Mouse (Mus musculus): ENCODE data around the gene Rsph9. TPM values are rescaled to one million over a fixed set of nuclear protein-coding genes. Genes with fewer than 3 reads are reported as not detected.

Rsph9 gene
- polyA plus RNA-seq, 1 experiment = 2.6 TPM

GRCm38 (mm10) chr17:46098525-46098924 lies 45.5 kb downstream of the Rsph9 start:
- no peak for TF ChIP-seq CTCF (IDR thresholded peaks at IDR 0.05; ENCODE audit: borderline replicate concordance, control insufficient read depth, extremely low read depth, insufficient read depth, low read length, poor library complexity)
- no peak for TF ChIP-seq POLR2A (IDR thresholded peaks at IDR 0.05; ENCODE audit: control insufficient read depth, extremely low read depth, insufficient read depth, low read length, poor library complexity)
- Histone ChIP-seq H3K27ac (ENCODE audit: control insufficient read depth, insufficient read depth, low read length) (no peak overlapping the region), H3K27me3 (ENCODE audit: control insufficient read depth, insufficient read depth, low read length) (no peaks in the 10 kb centered on the region), H3K4me1 (replicated peaks; ENCODE audit: control insufficient read depth, insufficient read depth, low read length) (no peaks in the 10 kb centered on the region), H3K4me3 (ENCODE audit: control insufficient read depth, insufficient read depth, low read length) (no peak overlapping the region), H3K36me3 (ENCODE audit: control insufficient read depth, insufficient read depth, low read length) (no peaks in the 10 kb centered on the region)
- no peak for DNase-seq
- WGBS = 91% methylated on average over 8 of the region's 8 CpGs

- DNase-seq = peak; percentile 23
- H3K4me1 ChIP-seq (replicated peaks; ENCODE audit: control insufficient read depth, insufficient read depth, low read length) = peaks cover 6% of the 10 kb centered on the region
- no peaks in the 10 kb centered on the region for H3K36me3 ChIP-seq (ENCODE audit: control insufficient read depth, insufficient read depth, low read length)
- TF ChIP-seq POLR2A (IDR thresholded peaks at IDR 0.05; ENCODE audit: control insufficient read depth, extremely low read depth, insufficient read depth, low read length, poor library complexity) (no peak), CTCF (IDR thresholded peaks at IDR 0.05; ENCODE audit: borderline replicate concordance, control insufficient read depth, extremely low read depth, insufficient read depth, low read length, poor library complexity) (no peak)
- WGBS = 39% methylated on average over 14 of the region's 14 CpGs
- no peaks in the 10 kb centered on the region for H3K27me3 ChIP-seq (ENCODE audit: control insufficient read depth, insufficient read depth, low read length)
- no peak overlapping the region for H3K4me3 ChIP-seq (ENCODE audit: control insufficient read depth, insufficient read depth, low read length)
- H3K27ac ChIP-seq (ENCODE audit: control insufficient read depth, insufficient read depth, low read length) = no peak overlapping the region
Measured at GRCm38 (mm10) chr17:46091899-46092298, 52.1 kb downstream of the Rsph9 start.

- Histone ChIP-seq H3K4me3 (ENCODE audit: control insufficient read depth, insufficient read depth, low read length) (no peak overlapping the region), H3K27ac (ENCODE audit: control insufficient read depth, insufficient read depth, low read length) (no peak overlapping the region), H3K27me3 (ENCODE audit: control insufficient read depth, insufficient read depth, low read length) (no peaks in the 10 kb centered on the region), H3K36me3 (ENCODE audit: control insufficient read depth, insufficient read depth, low read length) (no peaks in the 10 kb centered on the region), H3K4me1 (replicated peaks; ENCODE audit: control insufficient read depth, insufficient read depth, low read length) (peaks cover 11% of the 10 kb centered on the region)
- WGBS = 88% methylated on average over 1 of the region's 1 CpGs
- no peak for DNase-seq
- no peak for TF ChIP-seq POLR2A (IDR thresholded peaks at IDR 0.05; ENCODE audit: control insufficient read depth, extremely low read depth, insufficient read depth, low read length, poor library complexity)
- no peak for TF ChIP-seq CTCF (IDR thresholded peaks at IDR 0.05; ENCODE audit: borderline replicate concordance, control insufficient read depth, extremely low read depth, insufficient read depth, low read length, poor library complexity)
Measured at GRCm38 (mm10) chr17:46091351-46091750, 52.7 kb downstream of the Rsph9 start.

GRCm38 (mm10) chr17:46086341-46086870 lies 57.6 kb downstream of the Rsph9 start:
- TF ChIP-seq POLR2A (IDR thresholded peaks at IDR 0.05; ENCODE audit: control insufficient read depth, extremely low read depth, insufficient read depth, low read length, poor library complexity) (no peak), CTCF (IDR thresholded peaks at IDR 0.05; ENCODE audit: borderline replicate concordance, control insufficient read depth, extremely low read depth, insufficient read depth, low read length, poor library complexity) (0 out of 2 replicates have a peak, but pooled peaks have one; percentile 39)
- DNase-seq = no peak
- H3K36me3 ChIP-seq (ENCODE audit: control insufficient read depth, insufficient read depth, low read length) = no peaks in the 10 kb centered on the region
- H3K27ac ChIP-seq (ENCODE audit: control insufficient read depth, insufficient read depth, low read length) = no peak overlapping the region
- H3K27me3 ChIP-seq (ENCODE audit: control insufficient read depth, insufficient read depth, low read length) = no peaks in the 10 kb centered on the region
- H3K4me3 ChIP-seq (ENCODE audit: control insufficient read depth, insufficient read depth, low read length) = no peak overlapping the region
- 14% methylated on average over 17 of the region's 17 CpGs for WGBS
- H3K4me1 ChIP-seq (replicated peaks; ENCODE audit: control insufficient read depth, insufficient read depth, low read length) = peaks cover 31% of the 10 kb centered on the region

GRCm38 (mm10) chr17:46084091-46084501 lies 59.9 kb downstream of the Rsph9 start:
- Histone ChIP-seq H3K4me1 (replicated peaks; ENCODE audit: control insufficient read depth, insufficient read depth, low read length) (peaks cover 31% of the 10 kb centered on the region), H3K4me3 (ENCODE audit: control insufficient read depth, insufficient read depth, low read length) (no peak overlapping the region), H3K27me3 (ENCODE audit: control insufficient read depth, insufficient read depth, low read length) (no peaks in the 10 kb centered on the region), H3K27ac (ENCODE audit: control insufficient read depth, insufficient read depth, low read length) (no peak overlapping the region), H3K36me3 (ENCODE audit: control insufficient read depth, insufficient read depth, low read length) (no peaks in the 10 kb centered on the region)
- peak; percentile 43 for DNase-seq
- 5% methylated on average over 10 of the region's 10 CpGs for WGBS
- TF ChIP-seq CTCF (IDR thresholded peaks at IDR 0.05; ENCODE audit: borderline replicate concordance, control insufficient read depth, extremely low read depth, insufficient read depth, low read length, poor library complexity) (no peak), POLR2A (IDR thresholded peaks at IDR 0.05; ENCODE audit: control insufficient read depth, extremely low read depth, insufficient read depth, low read length, poor library complexity) (no peak)

GRCm38 (mm10) chr17:46083381-46083780 lies 60.6 kb downstream of the Rsph9 start:
- no peak overlapping the region for H3K4me3 ChIP-seq (ENCODE audit: control insufficient read depth, insufficient read depth, low read length)
- no peak overlapping the region for H3K27ac ChIP-seq (ENCODE audit: control insufficient read depth, insufficient read depth, low read length)
- H3K36me3 ChIP-seq (ENCODE audit: control insufficient read depth, insufficient read depth, low read length) = no peaks in the 10 kb centered on the region
- WGBS = 87% methylated on average over 3 of the region's 3 CpGs
- peaks cover 31% of the 10 kb centered on the region for H3K4me1 ChIP-seq (replicated peaks; ENCODE audit: control insufficient read depth, insufficient read depth, low read length)
- H3K27me3 ChIP-seq (ENCODE audit: control insufficient read depth, insufficient read depth, low read length) = no peaks in the 10 kb centered on the region
- no peak for TF ChIP-seq CTCF (IDR thresholded peaks at IDR 0.05; ENCODE audit: borderline replicate concordance, control insufficient read depth, extremely low read depth, insufficient read depth, low read length, poor library complexity)
- no peak for TF ChIP-seq POLR2A (IDR thresholded peaks at IDR 0.05; ENCODE audit: control insufficient read depth, extremely low read depth, insufficient read depth, low read length, poor library complexity)
- DNase-seq = no peak

GRCm38 (mm10) chr17:46081657-46082056 lies 62.4 kb downstream of the Rsph9 start:
- Histone ChIP-seq H3K36me3 (ENCODE audit: control insufficient read depth, insufficient read depth, low read length) (no peaks in the 10 kb centered on the region), H3K4me3 (ENCODE audit: control insufficient read depth, insufficient read depth, low read length) (no peak overlapping the region), H3K27ac (ENCODE audit: control insufficient read depth, insufficient read depth, low read length) (no peak overlapping the region), H3K4me1 (replicated peaks; ENCODE audit: control insufficient read depth, insufficient read depth, low read length) (peaks cover 28% of the 10 kb centered on the region), H3K27me3 (ENCODE audit: control insufficient read depth, insufficient read depth, low read length) (no peaks in the 10 kb centered on the region)
- WGBS = 96% methylated on average over 7 of the region's 7 CpGs
- DNase-seq = no peak
- TF ChIP-seq POLR2A (IDR thresholded peaks at IDR 0.05; ENCODE audit: control insufficient read depth, extremely low read depth, insufficient read depth, low read length, poor library complexity) (no peak), CTCF (IDR thresholded peaks at IDR 0.05; ENCODE audit: borderline replicate concordance, control insufficient read depth, extremely low read depth, insufficient read depth, low read length, poor library complexity) (no peak)

Data from thymus, adult 2 months (tissue).